Mouse (Mus musculus) frontal cortex, adult 2 months (tissue): ENCODE data around the gene Cntnap3. TPM values are rescaled to one million over a fixed set of nuclear protein-coding genes. Genes with fewer than 3 reads are reported as not detected.
A peak's percentile ranks its signal among the peaks of the same experiment; 100 is the strongest.

Experiments used
- DNase-seq, 2 experiments: peaks; one replicate each; pipeline ENCODE4 v3.0.0; 2022; ENCODE audit warnings: low spot score in 1 of 2; ENCODE audit errors: extremely low spot score in 1 of 2
- polyA plus RNA-seq: library from polyadenylated mRNA; depleted of rRNA; stranded (reverse); fragments of >200 nt; gene quantifications from 2 replicates; pipeline ENCODE4 v1.2.3, GENCODE M21; 2012; rRNA removed

Gene Cntnap3
- polyA plus RNA-seq = 6.1 and 8.5 TPM in 2 replicates

GRCm38 (mm10) chr13:64903585-64904208 is at the start of gene Cntnap3:
TSS of gene Cntnap3 (minus strand) at chr13:64903955.
- DNase-seq = peak; percentile 1 to 69

GRCm38 (mm10) chr13:64917191-64917590 is 13.4 kb upstream of the Cntnap3 start, which contains the start of gene Spata31:
TSS of gene Spata31 (plus strand) at chr13:64917406.
- DNase-seq = no peak

- DNase-seq = no peak
Observed at GRCm38 (mm10) chr13:64903132-64903531, 623 bp downstream of the Cntnap3 start.

GRCm38 (mm10) chr13:64865397-64865796 is 38.4 kb downstream of the Cntnap3 start:
- DNase-seq = no peak

GRCm38 (mm10) chr13:64824856-64825255 is 78.9 kb downstream of the Cntnap3 start:
- DNase-seq = peak in 1 of 2 experiments; percentile 2

DNA sequence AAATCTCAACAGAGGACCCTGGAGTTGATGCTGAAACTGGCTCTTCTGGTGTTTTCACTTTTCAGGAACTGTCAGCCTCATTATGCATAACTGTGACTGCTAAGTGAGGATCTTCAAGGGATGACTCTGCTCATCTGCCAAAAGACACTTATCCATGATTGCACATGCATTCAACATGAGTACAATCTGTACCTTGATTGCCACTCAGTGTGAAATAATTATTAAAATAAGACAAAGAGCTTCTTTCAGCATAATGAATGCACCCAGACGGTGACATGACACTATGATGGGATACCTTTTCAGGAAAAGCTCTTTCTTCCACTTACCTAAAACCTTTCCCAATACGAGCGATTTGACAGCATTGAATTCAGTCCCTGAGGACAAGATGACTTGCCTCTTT is 158.4 kb downstream of the Cntnap3 start:
- DNase-seq = peak in 1 of 2 experiments; percentile 0

- DNase-seq = no peak
Observed at GRCm38 (mm10) chr13:64732244-64732643, 171.5 kb downstream of the Cntnap3 start.

DNA sequence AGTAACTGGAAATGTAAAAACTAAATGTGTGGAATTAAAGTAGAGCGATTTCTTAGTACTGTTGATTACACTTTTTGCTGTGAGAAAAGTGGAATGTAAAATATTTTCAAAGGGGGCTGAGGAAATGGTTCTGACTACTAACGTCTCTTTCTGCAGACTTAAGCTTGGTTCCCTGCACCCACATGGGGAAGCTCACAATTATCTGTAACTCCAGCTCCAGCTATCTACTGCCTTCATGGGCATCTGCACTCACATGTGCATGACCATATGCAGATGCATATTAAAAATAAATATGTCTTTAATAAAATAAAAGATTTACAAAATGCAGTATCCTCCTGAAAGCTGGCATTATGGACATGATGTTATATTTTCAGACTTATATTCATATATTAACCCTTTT is 187.0 kb downstream of the Cntnap3 start:
- no peak for DNase-seq

DNA sequence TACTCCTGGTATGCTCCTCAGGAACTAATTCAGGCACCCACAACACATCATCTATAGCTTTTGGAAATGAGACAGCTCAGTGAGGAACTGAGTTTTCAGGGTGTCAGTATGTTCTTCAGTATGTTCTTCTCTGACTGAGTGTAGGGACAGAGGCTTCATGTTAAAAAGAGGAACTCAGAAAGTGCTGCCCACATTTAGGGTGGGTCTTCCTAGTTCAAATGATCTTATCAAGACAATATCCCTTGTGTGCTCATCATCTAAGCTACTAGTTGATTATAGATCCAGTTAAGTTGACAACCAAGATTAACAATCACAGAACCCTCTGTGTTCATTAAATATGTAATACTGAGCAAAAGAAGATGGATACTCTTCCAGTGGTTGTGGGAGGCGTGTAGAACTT is 211.3 kb downstream of the Cntnap3 start:
- no peak for DNase-seq

Other genes starting within 250 kb of the Cntnap3 start
- gene Spata31, start 13.5 kb upstream of the Cntnap3 start, polyA plus RNA-seq = not detected in 2 replicates
- not detected in 2 replicates for gene Spata31d1c, start 129.1 kb upstream of the Cntnap3 start, polyA plus RNA-seq
- gene Prss47, start 148.8 kb upstream of the Cntnap3 start, polyA plus RNA-seq = not detected in 2 replicates
- gene Mfsd14b, start 209.0 kb upstream of the Cntnap3 start, polyA plus RNA-seq = 28.6 and 31.4 TPM in 2 replicates
- gene Olfr465-ps1, start 234.1 kb upstream of the Cntnap3 start, polyA plus RNA-seq = not detected in 2 replicates
- gene Olfr466, start 246.3 kb upstream of the Cntnap3 start, polyA plus RNA-seq = not detected in 2 replicates